Mouse (Mus musculus) CH12.LX (cell line): ENCODE data around the gene Polr3b. TPM values are rescaled to one million over a fixed set of nuclear protein-coding genes. Genes with fewer than 3 reads are reported as not detected.

ENCODE experiments used
- DNase-seq: peaks from one replicate; pipeline ENCODE4 v3.0.0-alpha.2; 2013; ENCODE audit errors: extremely low read depth
- H3K27ac ChIP-seq: 2 replicates; pipeline ENCODE4 v1.5.1; 2012; ENCODE audit warnings: low read depth, mild to moderate bottlenecking, control low read depth, moderate library complexity; ENCODE audit not compliant: insufficient read depth
- H3K27me3 ChIP-seq: replicated peaks from 2 replicates; pipeline ENCODE3; 2012; ENCODE audit warnings: inconsistent platforms
- H3K36me3 ChIP-seq, 2 experiments: replicated peaks in 1 of 2; 2 replicates each; pipeline versions ENCODE3 to v1.6.1; 2012; ENCODE audit warnings: inconsistent platforms in 1 of 2, low read length in 1 of 2, mild to moderate bottlenecking in 1 of 2, mixed read lengths in 1 of 2, moderate library complexity in 1 of 2; ENCODE audit not compliant: control insufficient read depth in 1 of 2, insufficient read depth in 1 of 2
- H3K4me1 ChIP-seq, 2 experiments: 2 replicates each; pipeline ENCODE4 v1.6.1; 2012; ENCODE audit warnings: inconsistent platforms in 1 of 2, moderate library complexity in 1 of 2; ENCODE audit not compliant: insufficient read depth in 2 of 2, control insufficient read depth in 1 of 2
- H3K4me2 ChIP-seq: 2 replicates; pipeline ENCODE4 v1.6.1; 2012; ENCODE audit warnings: low read depth, mild to moderate bottlenecking, control low read depth; ENCODE audit not compliant: poor library complexity, insufficient read depth, severe bottlenecking
- H3K4me3 ChIP-seq, 3 experiments: fragments of 150-350 bp in 1 of 3; sonication (generic) in 1 of 3; replicated peaks in 1 of 3; 2 replicates each; pipeline versions ENCODE3 to v1.5.1; 2011 to 2012; ENCODE audit warnings: low read depth in 2 of 3, low read length in 2 of 3, mild to moderate bottlenecking in 2 of 3, moderate library complexity in 2 of 3, control low read depth in 1 of 3, improper control_type of control experiment in 1 of 3, inconsistent platforms in 1 of 3, mixed read lengths in 1 of 3; ENCODE audit not compliant: poor library complexity in 1 of 3
- H3K79me2 ChIP-seq: replicated peaks from 2 replicates; pipeline ENCODE4 v1.6.1; 2012; ENCODE audit warnings: mild to moderate bottlenecking, moderate library complexity; ENCODE audit not compliant: control insufficient read depth, poor library complexity, insufficient read depth, severe bottlenecking; ENCODE audit errors: extremely low read depth
- H3K9ac ChIP-seq: 2 replicates; pipeline ENCODE4 v1.6.1; 2012; ENCODE audit warnings: low read depth, mild to moderate bottlenecking, control low read depth, moderate library complexity; ENCODE audit not compliant: insufficient read depth
- H3K9me3 ChIP-seq: replicated peaks from 2 replicates; pipeline ENCODE3; 2012; ENCODE audit warnings: low read length, inconsistent platforms, mixed read lengths
- BHLHE40 ChIP-seq: IDR thresholded peaks from 2 replicates; pipeline ENCODE4 v1.6.1; 2011; ENCODE audit warnings: mild to moderate bottlenecking, low read depth, low read length, improper control_type of control experiment
- CHD1 ChIP-seq: IDR thresholded peaks from 2 replicates; pipeline ENCODE4 v1.6.1; 2012; ENCODE audit warnings: low read depth, low read length, improper control_type of control experiment, inconsistent platforms
- ELF1 ChIP-seq: IDR thresholded peaks from 2 replicates; pipeline ENCODE4 v1.6.1; 2014; ENCODE audit warnings: low read depth, mild to moderate bottlenecking, inconsistent platforms, low read length, improper control_type of control experiment
- ETS1 ChIP-seq: conservative IDR thresholded peaks from 2 replicates; pipeline ENCODE4 v1.6.1; 2012; ENCODE audit warnings: low read depth, mild to moderate bottlenecking, inconsistent platforms, low read length, improper control_type of control experiment, moderate library complexity
- HCFC1 ChIP-seq: IDR thresholded peaks from 2 replicates; pipeline ENCODE4 v1.6.1; 2012; ENCODE audit warnings: low read depth, mild to moderate bottlenecking, inconsistent platforms, low read length, improper control_type of control experiment
- IRF4 ChIP-seq: IDR thresholded peaks from 2 replicates; pipeline ENCODE4 v1.6.1; 2014; ENCODE audit warnings: low read depth, mild to moderate bottlenecking, inconsistent platforms, low read length, improper control_type of control experiment
- JUN ChIP-seq: IDR thresholded peaks from 2 replicates; pipeline ENCODE4 v1.6.1; 2011; ENCODE audit warnings: low read depth, mild to moderate bottlenecking, low read length, improper control_type of control experiment, moderate library complexity; ENCODE audit not compliant: insufficient read depth
- MAX ChIP-seq: IDR thresholded peaks from 2 replicates; pipeline ENCODE4 v1.6.1; 2011; ENCODE audit warnings: low read length, improper control_type of control experiment
- MAZ ChIP-seq: IDR thresholded peaks from 2 replicates; pipeline ENCODE4 v1.6.1; 2012; ENCODE audit warnings: low read depth, mild to moderate bottlenecking, inconsistent platforms, low read length, improper control_type of control experiment, moderate library complexity
- MEF2A ChIP-seq: IDR thresholded peaks from 2 replicates; pipeline ENCODE4 v1.6.1; 2014; ENCODE audit warnings: low read depth, mild to moderate bottlenecking, inconsistent platforms, low read length, improper control_type of control experiment, borderline replicate concordance
- MXI1 ChIP-seq: IDR thresholded peaks from 2 replicates; pipeline ENCODE4 v1.6.1; 2011; ENCODE audit warnings: mild to moderate bottlenecking, low read depth, low read length, improper control_type of control experiment
- MYC ChIP-seq: IDR thresholded peaks from 2 replicates; pipeline ENCODE4 v1.6.1; 2011; ENCODE audit warnings: low read depth, mild to moderate bottlenecking, improper control_type of control experiment, low read length
- NRF1 ChIP-seq: IDR thresholded peaks from 2 replicates; pipeline ENCODE4 v1.6.1; 2014; ENCODE audit warnings: low read depth, mild to moderate bottlenecking, inconsistent platforms, low read length, improper control_type of control experiment, moderate library complexity
- PAX5 ChIP-seq: IDR thresholded peaks from 2 replicates; pipeline ENCODE4 v1.6.1; 2012; ENCODE audit warnings: low read length, inconsistent platforms, mixed read lengths
- SIN3A ChIP-seq: IDR thresholded peaks from 2 replicates; pipeline ENCODE4 v1.6.1; 2012; ENCODE audit warnings: low read length, improper control_type of control experiment, inconsistent platforms
- TBP ChIP-seq: conservative IDR thresholded peaks from 2 replicates; pipeline ENCODE4 v1.6.1; 2011; ENCODE audit warnings: low read depth, low read length, improper control_type of control experiment
- TCF12 ChIP-seq: IDR thresholded peaks from 2 replicates; pipeline ENCODE4 v1.6.1; 2014; ENCODE audit warnings: low read depth, mild to moderate bottlenecking, inconsistent platforms, low read length, improper control_type of control experiment
- USF1 ChIP-seq: IDR thresholded peaks from 2 replicates; pipeline ENCODE4 v1.6.1; 2014; ENCODE audit warnings: low read depth, mild to moderate bottlenecking, inconsistent platforms, low read length, improper control_type of control experiment
- dilution Hi-C: fragments of 300-500 bp; cut with MboI; formaldehyde crosslinking; loops from 2 replicates; pipeline ENCODE4 v1.14.3; 2020; ENCODE audit warnings: low sequenced_read_pairs; ENCODE audit not compliant: extremely low pct_unique_long_range_greater_than_20kb, extremely low pct_ligation_motif_present
- in situ Hi-C: fragments of 300-500 bp; cut with MboI; formaldehyde crosslinking; loops from 3 replicates; pipeline ENCODE4 v1.14.3; 2019; ENCODE audit warnings: low sequenced_read_pairs, low pct_ligation_motif_present, low pct_unique_long_range_greater_than_20kb, mixed read lengths
- polyA plus RNA-seq: library from polyadenylated mRNA; unstranded; fragments of >175 nt; gene quantifications from 2 replicates; pipeline ENCODE4 v1.2.1, GENCODE M21; 2012; ENCODE audit warnings: low read depth; ENCODE audit not compliant: insufficient read length
- total RNA-seq, 2 experiments: library from RNA; depleted of rRNA; stranded (reverse); fragments of 300-350 nt in 1 of 2; fragments of >200 nt in 1 of 2; gene quantifications; 2 replicates each; pipeline ENCODE4 v1.2.3; 2012 to 2014

The Polr3b gene
- total and polyA plus RNA-seq, 3 experiments = 13.0 to 20.8 (median 16.3) TPM

GRCm38 (mm10) chr10:84576029-84576394, 46.1 kb upstream of the Polr3b start:
- Histone ChIP-seq H3K4me1 (peaks cover 12 to 57% of the 10 kb centered on the region in 2 experiments), H3K9me3 (no peaks in the 10 kb centered on the region), H3K27ac (no peak overlapping the region), H3K79me2 (no peaks in the 10 kb centered on the region), H3K4me3 (peak overlapping the region; percentile 69 to 93 (median 77)), H3K9ac (peak overlapping the region; percentile 2; the same call in 1 of the 2 replicates), H3K36me3 (no peaks in the 10 kb centered on the region), H3K4me2 (peak overlapping the region; percentile 27), H3K27me3 (peaks cover 4% of the 10 kb centered on the region)
- dilution Hi-C loops (no loop called here), in situ Hi-C loops (no loop called here)
- TF ChIP-seq SIN3A (peak; percentile 70), MXI1 (peak; percentile 73; the same call in 1 of the 2 replicates), BHLHE40 (peak; percentile 87), MAX (peak; percentile 90), TBP (no peak)
- DNase-seq = peak; percentile 75

- Histone ChIP-seq H3K4me2 (peak within 1 kb of the TSS; percentile 60), H3K9me3 (no peaks in the 10 kb centered on the region), H3K36me3 (no peaks in the 10 kb centered on the region), H3K4me3 (peak within 1 kb of the TSS; percentile 78 to 93 (median 88)), H3K4me1 (peaks cover 11 to 52% of the 10 kb centered on the region in 2 experiments), H3K27me3 (peaks cover 4% of the 10 kb centered on the region), H3K79me2 (no peaks in the 10 kb centered on the region), H3K9ac (peak within 1 kb of the TSS; percentile 60), H3K27ac (peak within 1 kb of the TSS; percentile 29; the same call in 1 of the 2 replicates)
- peak; percentile 93 for DNase-seq
- in situ Hi-C loops = no loop called here
- TF ChIP-seq PAX5 (no peak), CHD1 (peak; percentile 100), ETS1 (no peak), MEF2A (0 out of 2 replicates have a peak, but pooled peaks have one; percentile 19), USF1 (no peak), TBP (peak; percentile 93), TCF12 (no peak), MAZ (0 out of 2 replicates have a peak, but pooled peaks have one; percentile 5), ELF1 (peak; percentile 88), MAX (no peak; the same call in 1 of the 2 replicates), JUN (no peak), MYC (peak; percentile 52; the same call in 1 of the 2 replicates), SIN3A (peak; percentile 68), IRF4 (peak; percentile 45; the same call in 1 of the 2 replicates), HCFC1 (peak; percentile 63), MXI1 (peak; percentile 82), NRF1 (0 out of 2 replicates have a peak, but pooled peaks have one; percentile 16)
- dilution Hi-C loops = no loop called here
These were observed 45.6 kb upstream of the Polr3b start, which contains the start of gene Tcp11l2 for GRCm38 (mm10) chr10:84576395-84577070. TSS of gene Tcp11l2 (plus strand) at chr10:84576626.
